Mouse (Mus musculus) brain, embryonic 18.5 days (tissue): ENCODE results near the gene Olfr1474.
"Not testable (repeated sequence)": the region's sequence is repeated elsewhere in the genome, so short reads cannot be mapped to it uniquely, and the experiment has no call there.

ENCODE experiments used
- DNase-seq: peaks from one replicate; pipeline ENCODE4 v3.0.0-alpha.2; 2012; ENCODE audit warnings: low read depth, low spot score

Olfr1474 gene

DNA sequence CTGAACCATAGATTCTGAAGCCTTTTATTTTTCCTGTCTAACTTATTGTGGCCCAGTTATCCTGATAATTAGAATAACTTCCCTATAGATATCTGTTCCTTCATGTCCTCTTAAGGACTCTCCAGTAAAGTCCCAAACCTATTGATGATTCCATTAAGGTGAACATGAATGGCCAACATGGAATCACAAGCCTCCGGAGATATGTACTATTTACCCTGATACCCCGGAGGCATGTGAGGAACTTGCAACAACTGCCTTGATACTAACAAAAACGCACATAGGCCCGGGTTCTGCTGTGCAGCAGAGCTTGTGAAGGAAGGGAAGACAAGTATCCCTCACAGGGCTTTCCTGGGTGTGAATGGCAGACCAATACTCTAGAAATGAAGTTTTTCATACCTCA is at the start of gene Olfr1474:
Olfr1474 (plus strand) TSS at position 301 of the 400 bp plus-strand sequence.
- not testable (repeated sequence) for DNase-seq

DNA sequence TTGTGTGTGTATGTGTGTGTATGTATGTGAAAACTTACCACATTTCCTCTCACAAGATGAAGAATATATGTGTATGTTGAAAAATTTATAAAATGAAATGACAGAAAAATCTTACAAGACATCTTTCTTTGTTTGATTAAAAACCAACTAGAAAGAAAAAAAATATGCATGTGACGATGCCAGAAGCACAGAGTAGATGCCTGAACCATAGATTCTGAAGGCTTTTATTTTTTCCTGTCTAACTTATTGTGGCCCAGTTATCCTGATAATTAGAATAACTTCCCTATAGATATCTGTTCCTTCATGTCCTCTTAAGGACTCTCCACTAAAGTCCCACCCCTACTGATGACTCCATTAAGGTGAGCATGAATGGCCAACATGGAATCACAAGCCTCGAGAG is 26.3 kb upstream of the Olfr1474 start, which contains the start of gene Olfr1471:
Olfr1471 (plus strand) TSS at position 301 of the 400 bp plus-strand sequence.
- not testable (repeated sequence) for DNase-seq

DNA sequence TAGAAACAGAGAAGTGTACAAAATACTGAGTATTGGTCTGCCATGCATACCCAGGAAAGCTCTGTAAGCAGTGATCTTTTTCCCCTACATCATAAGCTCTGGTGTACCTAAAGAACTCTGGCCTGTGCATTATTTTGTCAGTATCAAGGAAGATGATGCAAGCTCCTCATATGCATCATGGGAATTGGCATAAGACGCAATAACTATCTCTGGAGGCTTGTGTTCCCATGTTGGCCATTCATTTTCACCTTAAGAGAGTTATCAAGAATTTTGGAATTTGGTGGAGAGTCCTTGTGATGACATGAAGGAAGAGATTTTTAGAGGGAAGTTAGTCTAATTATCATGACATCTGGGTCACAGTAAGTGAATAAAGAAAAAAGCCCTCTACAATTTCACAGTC is 13.4 kb upstream of the Olfr1474 start, which contains the start of gene Olfr1472:
Olfr1472 (minus strand) TSS at position 101 of the 400 bp plus-strand sequence.
- no peak for DNase-seq

DNA sequence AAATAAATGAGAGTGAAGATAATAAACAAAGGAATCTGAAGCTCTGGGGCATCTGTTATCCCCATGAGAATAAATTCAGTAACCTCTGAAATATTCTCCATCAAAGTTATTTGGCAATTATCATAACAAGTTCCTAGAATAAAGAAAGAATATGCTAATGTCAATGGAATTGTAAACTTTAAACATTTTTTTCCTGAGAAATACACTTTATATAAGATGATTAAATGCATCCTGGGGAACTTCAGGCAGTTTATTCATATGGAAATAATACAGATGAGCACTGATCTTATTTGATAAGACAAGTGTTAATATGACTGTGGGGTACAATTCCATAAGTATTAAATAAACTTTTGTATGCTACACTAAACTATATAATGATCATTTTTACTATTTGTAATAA is 10.7 kb downstream of the Olfr1474 start, which contains the start of gene Olfr1475:
Olfr1475 (minus strand) TSS at position 101 of the 400 bp plus-strand sequence.
- DNase-seq: no peak

DNA sequence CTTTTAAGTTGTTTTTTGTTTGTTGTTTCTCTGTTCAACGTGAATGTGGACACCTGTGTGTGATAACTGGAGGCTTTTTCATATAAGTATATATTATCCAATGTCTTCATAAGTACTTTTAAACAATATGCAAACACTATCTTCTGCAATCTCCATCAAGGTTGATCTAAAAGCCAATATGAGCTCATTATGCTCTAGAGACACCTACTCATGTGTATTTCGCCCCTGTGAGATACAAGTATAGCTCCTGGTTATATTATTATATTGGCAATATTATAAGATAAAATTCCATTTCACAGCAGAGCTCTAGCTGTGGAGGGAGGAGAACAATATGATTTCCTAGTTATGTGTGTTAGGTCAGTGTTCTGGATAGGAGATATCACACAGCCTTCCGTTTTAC is 30.9 kb downstream of the Olfr1474 start, which contains the start of gene Olfr1477:
Olfr1477 (plus strand) TSS at position 301 of the 400 bp plus-strand sequence.
- no peak for DNase-seq
